Mouse (Mus musculus): ENCODE data around the gene Spata20. TPM values are rescaled to one million over a fixed set of nuclear protein-coding genes. Genes with fewer than 3 reads are reported as not detected.
A peak's percentile ranks its signal among the peaks of the same experiment; 100 is the strongest.

Gene Spata20
- polyA plus RNA-seq, 1 experiment from 2014 or later = not detected

GRCm38 (mm10) chr11:94475722-94476121 lies 10.3 kb downstream of the Spata20 start:
- H3K9me3 ChIP-seq (ENCODE audit: control insufficient read depth) = no peaks in the 10 kb centered on the region
- no peak overlapping the region for H3K4me3 ChIP-seq (ENCODE audit: low read depth, low read length)
- no peak for ATAC-seq
- TF ChIP-seq CTCF (IDR thresholded peaks at IDR 0.05; ENCODE audit: low read depth) = no peak
- H3K4me1 ChIP-seq (replicated peaks; ENCODE audit: control insufficient read depth, insufficient read depth, low read length) = peaks cover 3% of the 10 kb centered on the region; the same call in 1 of the 2 replicates
- WGBS = 25% methylated on average over 11 of the region's 11 CpGs
- H3K27me3 ChIP-seq (replicated peaks; ENCODE audit: control insufficient read depth, insufficient read depth, low read length) = peaks cover 59% of the 10 kb centered on the region
- no peak overlapping the region for H3K27ac ChIP-seq (ENCODE audit: low read depth, low read length)
- no peak overlapping the region for H3K4me2 ChIP-seq (replicated peaks; ENCODE audit: low read depth)
- no peak overlapping the region for H3K9ac ChIP-seq (ENCODE audit: low read depth, low read length)
- H3K36me3 ChIP-seq (ENCODE audit: control insufficient read depth, insufficient read depth) = no peaks in the 10 kb centered on the region

- no peaks in the 10 kb centered on the region for H3K9me3 ChIP-seq (ENCODE audit: control insufficient read depth)
- no peak for TF ChIP-seq CTCF (IDR thresholded peaks at IDR 0.05; ENCODE audit: low read depth)
Measured at GRCm38 (mm10) chr11:94474544-94474910, 11.5 kb downstream of the Spata20 start.

GRCm38 (mm10) chr11:94473707-94474543 lies 12.1 kb downstream of the Spata20 start, which contains the start of gene Cacna1g:
Gene Cacna1g (minus strand): TSS chr11:94474198.
- peaks cover 3% of the 10 kb centered on the region; the same call in 1 of the 2 replicates for H3K4me1 ChIP-seq (replicated peaks; ENCODE audit: control insufficient read depth, insufficient read depth, low read length)
- peaks cover 59% of the 10 kb centered on the region for H3K27me3 ChIP-seq (replicated peaks; ENCODE audit: control insufficient read depth, insufficient read depth, low read length)

More at GRCm38 (mm10) chr11:94474544-94474910, 11.5 kb downstream of the Spata20 start:
- H3K9ac ChIP-seq (ENCODE audit: low read depth, low read length) = no peak overlapping the region
- H3K4me3 ChIP-seq (ENCODE audit: low read depth, low read length) = peak overlapping the region; percentile 54
- no peaks in the 10 kb centered on the region for H3K36me3 ChIP-seq (ENCODE audit: control insufficient read depth, insufficient read depth)
- 1% methylated on average over 10 of the region's 11 CpGs for WGBS
- ATAC-seq = no peak
- peaks cover 3% of the 10 kb centered on the region; the same call in 1 of the 2 replicates for H3K4me1 ChIP-seq (replicated peaks; ENCODE audit: control insufficient read depth, insufficient read depth, low read length)
- H3K27ac ChIP-seq (ENCODE audit: low read depth, low read length) = no peak overlapping the region
- H3K4me2 ChIP-seq (replicated peaks; ENCODE audit: low read depth) = peak overlapping the region; percentile 88
- peaks cover 59% of the 10 kb centered on the region for H3K27me3 ChIP-seq (replicated peaks; ENCODE audit: control insufficient read depth, insufficient read depth, low read length)

GRCm38 (mm10) chr11:94472916-94473706 lies 12.9 kb downstream of the Spata20 start:
- peaks cover 3% of the 10 kb centered on the region; the same call in 1 of the 2 replicates for H3K4me1 ChIP-seq (replicated peaks; ENCODE audit: control insufficient read depth, insufficient read depth, low read length)
- no peak for ATAC-seq

More at GRCm38 (mm10) chr11:94473707-94474543, 12.1 kb downstream of the Spata20 start, which contains the start of gene Cacna1g:
- no peaks in the 10 kb centered on the region for H3K9me3 ChIP-seq (ENCODE audit: control insufficient read depth)
- no peak for TF ChIP-seq CTCF (IDR thresholded peaks at IDR 0.05; ENCODE audit: low read depth)
- H3K4me2 ChIP-seq (replicated peaks; ENCODE audit: low read depth) = peak within 1 kb of the TSS; percentile 88
- ATAC-seq = peak; percentile 78
- H3K4me3 ChIP-seq (ENCODE audit: low read depth, low read length) = peak within 1 kb of the TSS; percentile 54
- no peak within 1 kb of the TSS for H3K27ac ChIP-seq (ENCODE audit: low read depth, low read length)
- no peaks in the 10 kb centered on the region for H3K36me3 ChIP-seq (ENCODE audit: control insufficient read depth, insufficient read depth)
- peak within 1 kb of the TSS; percentile 43 for H3K9ac ChIP-seq (ENCODE audit: low read depth, low read length)
- WGBS = under 1% methylated on average over 37 of the region's 71 CpGs

DNA sequence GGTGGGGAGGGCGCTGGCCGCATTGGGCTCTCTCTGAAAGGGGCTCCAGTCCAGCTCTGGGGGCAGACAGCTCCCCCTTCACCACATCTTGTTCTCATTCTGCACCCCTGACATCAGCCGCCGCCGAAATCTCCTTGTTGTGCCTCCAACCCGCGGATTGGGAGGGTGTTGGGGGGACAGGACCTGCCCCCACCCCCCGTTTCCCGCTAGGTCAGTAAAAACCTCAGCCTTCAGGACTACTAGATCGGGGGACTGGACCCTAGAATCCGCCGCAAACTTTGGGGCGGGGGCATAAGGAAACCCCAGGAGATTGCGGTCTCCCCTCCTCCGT lies 13.4 kb downstream of the Spata20 start:
- Histone ChIP-seq H3K4me3 (ENCODE audit: low read depth, low read length) (peak overlapping the region; percentile 54), H3K4me1 (replicated peaks; ENCODE audit: control insufficient read depth, insufficient read depth, low read length) (peaks cover 3% of the 10 kb centered on the region; the same call in 1 of the 2 replicates)
- no peak for ATAC-seq

More at GRCm38 (mm10) chr11:94472916-94473706, 12.9 kb downstream of the Spata20 start:
- H3K9me3 ChIP-seq (ENCODE audit: control insufficient read depth) = no peaks in the 10 kb centered on the region
- peak overlapping the region; percentile 54 for H3K4me3 ChIP-seq (ENCODE audit: low read depth, low read length)
- peak overlapping the region; percentile 88 for H3K4me2 ChIP-seq (replicated peaks; ENCODE audit: low read depth)
- no peak overlapping the region for H3K27ac ChIP-seq (ENCODE audit: low read depth, low read length)
- no peaks in the 10 kb centered on the region for H3K36me3 ChIP-seq (ENCODE audit: control insufficient read depth, insufficient read depth)
- TF ChIP-seq CTCF (IDR thresholded peaks at IDR 0.05; ENCODE audit: low read depth) = no peak
- peak overlapping the region; percentile 43 for H3K9ac ChIP-seq (ENCODE audit: low read depth, low read length)
- peaks cover 57% of the 10 kb centered on the region for H3K27me3 ChIP-seq (replicated peaks; ENCODE audit: control insufficient read depth, insufficient read depth, low read length)
- 2% methylated on average over 52 of the region's 52 CpGs for WGBS

More for the DNA sequence above, 13.4 kb downstream of the Spata20 start:
- H3K27me3 ChIP-seq (replicated peaks; ENCODE audit: control insufficient read depth, insufficient read depth, low read length) = peaks cover 52% of the 10 kb centered on the region
- 2% methylated on average over 15 of the region's 15 CpGs for WGBS
- H3K36me3 ChIP-seq (ENCODE audit: control insufficient read depth, insufficient read depth) = no peaks in the 10 kb centered on the region
- 0 out of 2 replicates have a peak overlapping the region, but pooled peaks have one; percentile 43 for H3K9ac ChIP-seq (ENCODE audit: low read depth, low read length)
- no peak for TF ChIP-seq CTCF (IDR thresholded peaks at IDR 0.05; ENCODE audit: low read depth)
- H3K4me2 ChIP-seq (replicated peaks; ENCODE audit: low read depth) = peak overlapping the region; percentile 88
- H3K9me3 ChIP-seq (ENCODE audit: control insufficient read depth) = no peaks in the 10 kb centered on the region
- no peak overlapping the region for H3K27ac ChIP-seq (ENCODE audit: low read depth, low read length)

All from intestine, postnatal 0 days (tissue).